Mouse (Mus musculus): ENCODE measurements around the gene Dnmt3b. TPM values are rescaled to one million over a fixed set of nuclear protein-coding genes. Genes with fewer than 3 reads are reported as not detected.

The Dnmt3b gene
- polyA plus RNA-seq, 1 experiment from 2014 or later = 8.4 TPM

DNA sequence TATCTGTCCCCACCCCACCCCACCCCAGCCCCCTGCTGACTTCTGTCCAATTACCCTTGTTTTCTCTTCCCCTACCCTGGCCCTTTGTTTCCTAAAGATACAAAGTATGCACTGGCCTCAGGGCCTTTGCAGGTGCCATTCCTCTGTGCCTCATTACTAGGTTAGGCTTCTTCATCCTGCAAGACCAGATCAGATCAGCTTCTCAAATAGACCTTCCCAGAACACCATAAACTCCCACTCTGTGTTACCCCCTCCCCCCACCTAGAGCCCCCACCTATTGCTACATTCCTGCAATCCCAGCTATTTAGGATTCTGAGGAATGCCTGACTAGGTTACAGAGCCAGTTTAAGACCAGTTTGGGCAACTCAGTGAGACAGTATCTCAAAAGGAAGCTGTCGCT, 37.5 kb upstream of the Dnmt3b start:
- Histone ChIP-seq H3K4me1 (peaks cover 32% of the 10 kb centered on the region), H3K9me3 (replicated peaks) (no peaks in the 10 kb centered on the region), H3K4me2 (replicated peaks) (no peak overlapping the region), H3K4me3 (replicated peaks) (no peak overlapping the region), H3K36me3 (no peaks in the 10 kb centered on the region), H3K27ac (replicated peaks) (no peak overlapping the region), H3K27me3 (no peaks in the 10 kb centered on the region), H3K9ac (no peak overlapping the region)
- ATAC-seq (ENCODE audit: insufficient number of reproducible peaks, low FRiP score, low TSS enrichment, low read depth) = no peak
- 86% methylated on average over 1 of the region's 1 CpGs for WGBS

DNA sequence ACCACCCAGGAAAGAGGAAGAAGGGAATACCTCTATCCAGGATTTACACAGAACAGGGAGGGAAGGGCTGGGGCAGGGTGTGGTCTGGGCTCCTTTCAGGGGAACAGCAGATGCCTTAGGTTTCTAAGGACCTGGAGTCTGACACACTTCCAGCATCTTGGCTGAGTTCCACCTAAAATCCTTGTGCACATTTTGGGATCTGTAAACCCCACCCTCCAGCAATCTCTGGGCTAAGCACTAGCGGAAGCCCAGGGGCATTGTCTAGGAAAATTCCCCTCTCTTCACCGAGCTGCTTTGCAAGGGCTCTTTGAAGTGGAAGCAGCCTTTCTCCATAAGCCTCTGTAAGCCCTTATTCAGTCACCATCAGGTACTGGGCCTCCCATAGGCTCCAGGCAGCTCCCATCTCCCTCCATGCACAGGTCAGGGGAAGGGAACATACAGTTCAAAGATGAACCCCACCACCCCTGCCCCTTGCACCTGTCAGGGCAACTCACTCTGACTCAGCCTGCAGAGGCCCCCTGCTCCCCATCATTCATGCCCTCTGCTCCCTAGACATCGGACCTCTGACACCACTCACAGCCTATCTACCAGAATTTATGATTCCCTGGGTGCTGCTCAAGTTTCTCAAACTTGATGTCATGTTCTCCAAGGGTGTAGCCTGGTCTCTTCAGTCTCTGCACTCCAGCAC, 36.5 kb upstream of the Dnmt3b start:
- ATAC-seq (ENCODE audit: insufficient number of reproducible peaks, low FRiP score, low TSS enrichment, low read depth) = no peak
- Histone ChIP-seq H3K4me1 (peaks cover 32% of the 10 kb centered on the region), H3K4me3 (replicated peaks) (no peak overlapping the region), H3K9ac (no peak overlapping the region), H3K27me3 (no peaks in the 10 kb centered on the region), H3K27ac (replicated peaks) (no peak overlapping the region), H3K36me3 (peaks cover 2% of the 10 kb centered on the region; the same call in 1 of the 2 replicates), H3K9me3 (replicated peaks) (no peaks in the 10 kb centered on the region), H3K4me2 (replicated peaks) (no peak overlapping the region)
- 26% methylated on average over 3 of the region's 3 CpGs for whole genome bisulfite sequencing

DNA sequence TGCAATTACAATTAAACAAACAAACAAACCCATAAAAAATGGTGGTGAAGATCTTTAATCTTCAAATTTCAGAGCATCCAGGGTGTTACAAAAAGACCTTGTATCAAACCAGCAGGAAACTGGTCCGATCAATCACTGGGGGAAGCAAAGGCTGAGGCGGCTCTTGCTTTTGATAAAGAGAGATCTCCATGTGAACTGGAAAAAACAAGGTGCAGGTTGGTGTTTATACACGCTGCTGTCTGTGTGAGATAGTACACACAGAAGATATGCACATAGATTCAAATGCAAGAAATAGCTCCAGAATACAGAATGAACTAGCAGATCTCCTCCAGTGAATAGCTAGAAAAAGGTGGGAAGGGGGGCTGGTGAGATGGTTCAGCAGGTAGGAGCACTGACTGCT, 32.4 kb upstream of the Dnmt3b start:
- H3K4me1 ChIP-seq = peaks cover 11% of the 10 kb centered on the region
- no peaks in the 10 kb centered on the region for H3K9me3 ChIP-seq (replicated peaks)
- H3K9ac ChIP-seq = no peak overlapping the region
- WGBS = 92% methylated on average over 3 of the region's 3 CpGs
- no peak overlapping the region for H3K4me3 ChIP-seq (replicated peaks)
- no peaks in the 10 kb centered on the region for H3K27me3 ChIP-seq
- H3K36me3 ChIP-seq = peaks cover 42% of the 10 kb centered on the region
- no peak overlapping the region for H3K27ac ChIP-seq (replicated peaks)
- no peak overlapping the region for H3K4me2 ChIP-seq (replicated peaks)
- ATAC-seq (ENCODE audit: insufficient number of reproducible peaks, low FRiP score, low TSS enrichment, low read depth) = no peak

DNA sequence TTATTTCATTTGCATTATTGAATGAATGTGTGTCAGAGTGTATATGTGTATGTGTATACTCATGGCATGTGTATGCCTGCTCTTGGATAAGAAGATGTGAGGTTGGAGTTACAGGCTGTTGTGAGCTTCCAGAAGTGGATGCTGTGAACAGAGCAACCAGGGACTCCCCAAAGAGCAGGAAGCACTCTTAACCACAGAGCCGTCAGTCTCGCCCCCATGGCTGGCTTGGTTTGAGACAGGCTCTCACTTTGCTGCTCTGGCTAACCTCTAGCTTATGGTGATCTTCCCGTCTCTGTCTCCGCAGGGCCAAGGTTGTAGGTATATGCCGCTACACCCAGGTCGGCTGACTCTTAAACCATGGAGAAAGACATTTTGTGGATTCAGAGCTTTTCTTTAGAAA, 30.8 kb upstream of the Dnmt3b start:
- Histone ChIP-seq H3K27me3 (no peaks in the 10 kb centered on the region), H3K36me3 (peaks cover 58% of the 10 kb centered on the region), H3K4me1 (no peaks in the 10 kb centered on the region), H3K4me2 (replicated peaks) (no peak overlapping the region), H3K9me3 (replicated peaks) (no peaks in the 10 kb centered on the region), H3K27ac (replicated peaks) (no peak overlapping the region), H3K9ac (no peak overlapping the region), H3K4me3 (replicated peaks) (no peak overlapping the region)
- WGBS = 86% methylated on average over 6 of the region's 6 CpGs
- no peak for ATAC-seq (ENCODE audit: insufficient number of reproducible peaks, low FRiP score, low TSS enrichment, low read depth)

DNA sequence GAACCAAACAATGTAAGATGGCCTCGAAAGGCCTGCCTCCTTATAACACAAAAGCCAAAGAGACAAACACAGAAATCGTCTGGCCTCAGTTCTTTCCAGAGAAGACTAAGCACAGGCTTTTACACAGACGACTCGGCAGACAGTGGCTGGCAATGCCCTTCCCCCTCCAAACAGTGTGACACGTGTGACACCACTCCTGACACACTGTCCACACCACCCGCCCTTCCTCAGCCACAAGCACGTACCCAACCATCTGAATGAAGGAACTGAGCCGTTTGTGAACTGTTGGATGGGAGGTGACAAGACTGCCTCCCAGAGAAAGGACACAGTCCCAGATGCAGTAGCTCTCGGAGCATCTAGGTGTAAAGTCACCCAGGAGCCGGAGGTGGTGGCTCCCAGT, 30.4 kb upstream of the Dnmt3b start:
- no peak overlapping the region for H3K9ac ChIP-seq
- H3K4me1 ChIP-seq = no peaks in the 10 kb centered on the region
- no peak overlapping the region for H3K27ac ChIP-seq (replicated peaks)
- H3K4me3 ChIP-seq (replicated peaks) = no peak overlapping the region
- peaks cover 62% of the 10 kb centered on the region for H3K36me3 ChIP-seq
- ATAC-seq (ENCODE audit: insufficient number of reproducible peaks, low FRiP score, low TSS enrichment, low read depth) = no peak
- H3K9me3 ChIP-seq (replicated peaks) = no peaks in the 10 kb centered on the region
- H3K4me2 ChIP-seq (replicated peaks) = no peak overlapping the region
- 79% methylated on average over 10 of the region's 10 CpGs for WGBS
- H3K27me3 ChIP-seq = no peaks in the 10 kb centered on the region

DNA sequence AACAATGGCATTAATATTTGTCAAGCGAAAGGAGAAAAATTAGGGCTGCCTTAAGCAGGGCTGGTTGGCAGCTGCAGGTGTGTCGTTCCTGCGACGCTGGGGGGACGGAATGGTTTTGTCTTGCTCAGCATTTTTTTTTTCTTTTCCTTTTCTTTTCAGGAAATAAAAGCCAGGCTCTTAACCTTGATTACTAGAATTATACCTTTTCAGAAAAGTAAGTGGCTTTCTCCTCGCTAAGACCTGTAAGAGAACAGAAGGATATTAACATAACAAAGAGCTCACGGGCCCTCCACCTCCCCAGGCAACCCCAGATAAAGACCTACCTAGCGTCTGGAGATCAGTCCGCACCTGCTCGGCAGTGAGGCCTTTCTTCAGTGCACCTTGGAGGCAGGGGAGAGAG, 26.8 kb upstream of the Dnmt3b start:
- Histone ChIP-seq H3K27ac (replicated peaks) (no peak overlapping the region), H3K4me2 (replicated peaks) (no peak overlapping the region), H3K4me3 (replicated peaks) (no peak overlapping the region), H3K27me3 (no peaks in the 10 kb centered on the region), H3K36me3 (peaks cover 89% of the 10 kb centered on the region), H3K9me3 (replicated peaks) (no peaks in the 10 kb centered on the region), H3K4me1 (no peaks in the 10 kb centered on the region), H3K9ac (no peak overlapping the region)
- 62% methylated on average over 10 of the region's 10 CpGs for WGBS
- ATAC-seq (ENCODE audit: insufficient number of reproducible peaks, low FRiP score, low TSS enrichment, low read depth) = no peak

DNA sequence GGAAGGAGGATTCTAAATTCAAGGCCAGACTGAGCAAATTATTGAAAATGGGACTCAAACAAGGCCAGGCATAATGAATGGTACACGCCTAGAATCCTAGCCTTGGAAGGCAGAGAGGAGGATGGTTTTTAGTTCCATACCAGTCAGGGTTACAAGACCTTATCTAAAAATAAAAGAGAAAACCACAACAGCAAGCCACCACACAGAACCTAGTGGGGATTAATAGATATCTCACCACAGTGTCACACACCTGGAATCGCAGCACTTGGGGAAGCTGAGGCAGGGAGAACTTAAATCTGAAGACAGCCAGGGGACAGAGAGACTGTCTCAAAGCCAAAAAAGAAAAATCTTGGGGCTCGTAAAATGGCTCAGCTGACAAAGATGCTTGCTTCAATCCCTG, 18.3 kb upstream of the Dnmt3b start:
- WGBS = 91% methylated on average over 3 of the region's 3 CpGs
- Histone ChIP-seq H3K4me2 (replicated peaks) (no peak overlapping the region), H3K27ac (replicated peaks) (no peak overlapping the region), H3K27me3 (no peaks in the 10 kb centered on the region), H3K9me3 (replicated peaks) (no peaks in the 10 kb centered on the region), H3K4me3 (replicated peaks) (no peak overlapping the region), H3K36me3 (peaks cover 25% of the 10 kb centered on the region), H3K4me1 (peaks cover 16% of the 10 kb centered on the region), H3K9ac (no peak overlapping the region)
- ATAC-seq (ENCODE audit: insufficient number of reproducible peaks, low FRiP score, low TSS enrichment, low read depth) = no peak

DNA sequence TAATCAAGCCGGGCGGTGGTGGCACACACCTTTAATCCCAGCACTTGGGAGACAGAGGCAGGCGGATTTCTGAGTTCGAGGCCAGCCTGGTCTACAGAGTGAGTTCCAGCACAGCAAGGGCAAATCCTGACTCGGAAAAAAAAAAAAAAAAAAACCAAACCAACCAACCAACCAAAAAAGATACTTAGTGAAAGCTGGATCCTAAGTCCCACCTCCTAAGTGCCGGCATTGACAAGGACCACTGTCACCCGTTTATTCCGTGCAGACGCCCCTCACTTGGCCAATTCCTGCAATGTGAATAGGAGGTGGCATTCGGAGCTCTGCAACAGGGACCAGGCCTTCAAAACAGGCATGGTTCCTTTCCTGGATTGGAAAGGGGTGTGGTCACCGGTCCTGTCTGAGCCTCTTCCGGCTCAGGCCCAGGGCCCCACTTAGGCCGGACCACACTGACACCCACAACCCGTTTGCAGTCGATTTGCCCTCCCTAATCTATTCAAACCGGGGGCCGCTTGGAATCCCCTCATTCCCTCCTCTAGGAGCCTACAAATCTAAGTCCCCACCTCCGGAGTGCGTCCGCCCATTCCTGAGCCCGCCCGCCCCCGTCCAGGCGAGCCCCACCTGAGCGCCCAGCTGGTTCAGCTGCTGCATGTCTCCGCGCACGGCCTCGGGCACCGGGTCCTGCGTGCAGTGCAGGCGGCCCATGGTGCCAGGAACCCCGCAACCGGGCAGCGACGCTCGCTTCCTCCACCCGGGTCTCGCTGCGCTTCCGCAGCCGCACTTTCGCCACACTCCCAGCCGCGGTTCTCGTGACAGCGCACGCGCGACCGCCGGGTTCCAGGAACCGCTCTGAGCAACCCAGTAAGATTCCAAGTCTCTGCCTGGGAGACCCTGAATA, 17.0 kb upstream of the Dnmt3b start, which contains the start of gene Commd7:
Commd7 (minus strand) TSS at position 806 of the 895 bp plus-strand sequence.
- Histone ChIP-seq H3K36me3 (peaks cover 13% of the 10 kb centered on the region), H3K27me3 (no peaks in the 10 kb centered on the region), H3K4me2 (replicated peaks) (peak within 1 kb of the TSS; percentile 57), H3K4me1 (peaks cover 16% of the 10 kb centered on the region), H3K27ac (replicated peaks) (peak within 1 kb of the TSS; percentile 90), H3K9ac (peak within 1 kb of the TSS; percentile 94), H3K4me3 (replicated peaks) (peak within 1 kb of the TSS; percentile 90), H3K9me3 (replicated peaks) (no peaks in the 10 kb centered on the region)
- WGBS = 3% methylated on average over 53 of the region's 53 CpGs
- ATAC-seq (ENCODE audit: insufficient number of reproducible peaks, low FRiP score, low TSS enrichment, low read depth) = peak; percentile 82

DNA sequence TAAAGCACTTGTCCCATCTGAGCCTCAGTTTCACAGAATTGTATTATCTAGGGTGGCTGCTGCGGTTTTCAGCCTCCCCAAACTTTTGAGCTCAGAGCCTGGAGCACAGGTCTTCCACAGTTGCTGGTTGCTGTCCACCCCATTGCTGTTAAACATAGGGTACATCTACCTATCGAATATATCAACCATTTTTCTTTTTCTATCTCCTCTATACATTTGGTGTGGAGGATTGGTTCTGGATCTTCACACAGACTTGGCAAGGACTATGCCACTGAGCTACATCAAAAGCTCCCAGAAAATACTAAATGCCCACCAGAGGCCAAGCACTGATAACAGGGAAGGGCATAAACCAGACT, 16.4 kb upstream of the Dnmt3b start:
- WGBS = 24% methylated on average over 2 of the region's 2 CpGs
- Histone ChIP-seq H3K27me3 (no peaks in the 10 kb centered on the region), H3K27ac (replicated peaks) (peak overlapping the region; percentile 90), H3K4me3 (replicated peaks) (peak overlapping the region; percentile 90), H3K9me3 (replicated peaks) (no peaks in the 10 kb centered on the region), H3K9ac (peak overlapping the region; percentile 94), H3K4me1 (peaks cover 16% of the 10 kb centered on the region), H3K36me3 (peaks cover 8% of the 10 kb centered on the region), H3K4me2 (replicated peaks) (peak overlapping the region; percentile 57)
- ATAC-seq (ENCODE audit: insufficient number of reproducible peaks, low FRiP score, low TSS enrichment, low read depth) = 0 out of 2 replicates have a peak, but pooled peaks have one; percentile 16

DNA sequence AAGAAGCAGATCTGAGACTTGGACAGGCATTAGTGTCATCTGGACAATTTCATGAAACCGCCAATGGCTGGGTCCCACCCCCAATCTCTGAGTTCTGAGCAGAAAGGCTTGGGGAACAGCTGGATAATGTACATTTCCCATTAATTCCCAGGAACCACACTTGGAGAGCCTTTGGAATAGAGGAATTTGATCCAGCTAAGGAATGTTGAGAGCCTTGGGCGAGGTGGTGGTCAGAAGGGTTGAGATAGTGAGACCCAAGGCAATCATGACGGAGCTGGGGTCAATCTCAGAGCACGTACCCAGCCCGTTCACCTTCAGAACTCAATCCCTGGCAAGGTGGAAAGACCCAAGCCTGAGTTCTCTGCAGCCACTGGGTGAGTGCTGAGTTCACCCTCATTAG, 16.0 kb upstream of the Dnmt3b start:
- no peak for ATAC-seq (ENCODE audit: insufficient number of reproducible peaks, low FRiP score, low TSS enrichment, low read depth)
- Histone ChIP-seq H3K9ac (no peak overlapping the region), H3K36me3 (peaks cover 4% of the 10 kb centered on the region), H3K27ac (replicated peaks) (no peak overlapping the region), H3K4me1 (peaks cover 16% of the 10 kb centered on the region), H3K4me2 (replicated peaks) (peak overlapping the region; percentile 57; the same call in 1 of the 2 replicates), H3K27me3 (no peaks in the 10 kb centered on the region), H3K4me3 (replicated peaks) (no peak overlapping the region), H3K9me3 (replicated peaks) (no peaks in the 10 kb centered on the region)
- WGBS = 81% methylated on average over 5 of the region's 5 CpGs

DNA sequence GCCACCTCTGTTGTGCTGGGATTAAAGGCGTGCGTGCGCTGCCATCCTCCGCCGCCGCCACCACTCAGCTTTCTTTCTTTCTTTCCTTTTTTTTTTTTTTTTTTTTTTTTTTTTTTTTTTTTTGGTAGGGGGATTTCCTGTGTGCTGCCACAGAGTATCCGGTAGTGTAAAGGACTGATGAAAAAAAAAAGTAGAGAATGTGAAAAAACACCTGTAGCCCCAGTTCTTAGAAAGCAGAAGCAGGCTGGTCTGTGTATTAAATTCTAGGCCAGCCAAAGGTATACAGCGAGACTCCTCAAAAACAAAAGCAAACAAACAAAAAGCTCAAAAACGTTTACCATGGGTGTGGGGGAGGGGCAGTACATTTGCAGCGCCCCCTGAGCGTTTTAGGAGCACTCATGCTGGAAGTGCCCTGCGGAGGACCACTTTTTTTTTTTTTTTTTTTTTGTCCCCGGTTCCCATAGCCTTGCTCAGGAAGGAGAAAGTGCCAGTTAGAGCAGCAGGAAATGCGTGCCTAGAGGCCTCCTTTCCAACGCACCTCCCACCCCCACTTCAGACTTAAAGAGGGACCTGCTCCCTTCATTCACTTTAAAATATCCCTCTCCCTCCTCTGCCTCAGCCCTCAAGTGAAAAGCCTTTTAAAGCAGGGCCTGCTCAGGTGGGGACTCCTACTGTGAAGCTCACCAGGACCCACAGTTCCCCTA, 10.1 kb upstream of the Dnmt3b start:
- H3K36me3 ChIP-seq = no peaks in the 10 kb centered on the region
- no peaks in the 10 kb centered on the region for H3K9me3 ChIP-seq (replicated peaks)
- WGBS = 18% methylated on average over 15 of the region's 15 CpGs
- H3K4me2 ChIP-seq (replicated peaks) = no peak overlapping the region
- H3K9ac ChIP-seq = no peak overlapping the region
- ATAC-seq (ENCODE audit: insufficient number of reproducible peaks, low FRiP score, low TSS enrichment, low read depth) = no peak
- H3K4me3 ChIP-seq (replicated peaks) = no peak overlapping the region
- no peaks in the 10 kb centered on the region for H3K4me1 ChIP-seq
- H3K27me3 ChIP-seq = no peaks in the 10 kb centered on the region
- H3K27ac ChIP-seq (replicated peaks) = no peak overlapping the region

Data from embryonic facial prominence, embryonic 15.5 days (tissue).